Mouse (Mus musculus) cortical plate, adult 2 months (tissue): Measurements from ENCODE around the gene Adora3.

ENCODE experiments used
- CTCF ChIP-seq: fragments of 200-500 bp; IDR thresholded peaks from 2 replicates; pipeline ENCODE4 v1.5.1; 2011; ENCODE audit warnings: mild to moderate bottlenecking, control low read depth, low read length; ENCODE audit not compliant: insufficient read depth; ENCODE audit errors: extremely low read depth
- POLR2A ChIP-seq: fragments of 200-500 bp; IDR thresholded peaks from 2 replicates; pipeline ENCODE4 v1.6.1; 2011; ENCODE audit warnings: mild to moderate bottlenecking, low read length, control low read depth; ENCODE audit not compliant: insufficient read depth; ENCODE audit errors: extremely low read depth

DNA sequence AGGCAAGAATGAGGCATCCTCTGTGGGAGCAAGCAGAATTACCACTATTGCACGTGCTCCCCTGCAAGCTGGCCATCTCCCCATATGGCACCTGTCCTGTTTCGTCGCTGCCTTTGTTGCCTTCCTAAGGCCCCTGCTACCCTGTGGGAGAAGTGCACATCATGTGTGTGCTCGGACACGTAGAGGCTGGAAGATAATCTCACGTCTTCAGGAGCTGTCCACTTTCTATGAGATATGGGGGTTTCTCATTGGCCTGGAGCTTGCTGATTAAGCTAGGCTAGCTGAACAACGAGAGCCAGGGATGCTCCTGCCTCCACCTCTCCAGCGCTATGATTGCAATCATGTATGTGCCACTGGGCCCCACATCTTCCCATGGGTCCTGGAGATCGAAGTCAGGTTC lies 54.0 kb downstream of the Adora3 start:
- TF ChIP-seq CTCF (no peak), POLR2A (no peak)
